Mouse (Mus musculus): ENCODE results near the gene Eef1a2.

Eef1a2 gene

DNA sequence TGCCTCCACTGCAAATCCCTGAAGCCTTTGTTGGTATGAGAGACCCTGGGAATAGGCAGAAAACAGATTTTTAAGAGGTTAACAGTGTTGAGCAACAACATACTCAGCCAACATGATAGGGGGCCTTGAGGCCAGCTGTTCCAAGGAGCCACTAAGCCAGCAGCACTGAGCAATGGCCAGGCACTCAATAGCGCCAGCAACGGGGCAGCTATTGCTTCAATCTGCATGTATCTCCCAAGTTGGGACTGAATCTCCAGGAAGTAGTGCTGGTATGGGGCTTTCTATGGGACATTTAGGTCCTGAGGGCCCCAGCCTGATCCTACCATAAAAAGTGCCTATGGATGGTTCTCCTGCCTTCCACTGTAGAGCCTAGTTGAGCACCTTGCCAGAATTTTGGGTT is 1.7 kb upstream of the Eef1a2 start:
- in situ Hi-C loops (cut with MboI, MseI) = no loop called here

DNA sequence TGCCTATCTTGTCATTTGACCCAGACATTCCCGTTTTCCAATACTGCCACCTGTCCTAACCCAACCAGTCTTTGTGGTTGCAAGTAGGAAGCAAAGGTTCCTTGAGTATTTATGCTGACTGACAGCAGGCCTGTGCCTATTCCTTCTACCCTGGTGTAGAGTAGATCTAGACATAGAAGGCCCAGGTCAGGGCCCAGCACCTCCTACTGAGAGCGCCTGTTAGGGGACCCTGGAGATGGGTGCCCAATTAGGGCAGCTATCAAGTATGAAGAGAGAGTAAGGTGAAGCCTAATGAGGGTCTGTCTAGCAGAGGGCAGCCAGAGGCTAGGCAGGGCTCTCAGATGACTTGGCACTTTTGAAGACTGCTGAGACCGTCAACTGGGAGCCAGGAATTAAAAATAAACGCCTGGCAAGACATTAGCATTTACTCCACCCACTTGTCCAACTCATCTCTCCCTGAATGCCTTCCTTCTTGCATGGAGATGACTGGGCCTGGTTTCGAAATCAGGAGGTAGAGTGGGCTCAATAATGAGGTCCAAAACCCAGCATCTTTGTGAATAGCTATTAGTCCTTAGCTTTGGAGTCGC is 995 bp upstream of the Eef1a2 start:
- in situ Hi-C loops (cut with MboI, MseI) = no loop called here

DNA sequence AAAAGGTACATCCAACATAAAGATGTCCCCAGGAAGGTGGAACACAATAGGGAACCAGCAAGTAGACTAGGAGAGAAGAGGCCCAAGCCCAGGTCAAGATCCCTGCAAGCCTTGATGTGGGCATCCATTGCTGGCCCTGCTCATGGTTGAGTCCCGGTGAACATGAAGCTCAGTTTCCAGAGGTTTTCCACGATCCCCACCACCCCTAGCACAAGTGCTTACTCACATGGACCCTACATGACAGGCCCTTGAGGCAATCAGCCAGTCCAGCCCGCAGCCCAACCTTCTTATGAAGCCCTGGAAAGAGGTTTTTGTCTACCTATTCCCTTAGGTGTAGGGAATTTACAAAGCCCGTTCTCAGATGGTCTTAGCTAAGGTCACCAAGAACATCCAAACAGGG is 366 bp upstream of the Eef1a2 start:
- in situ Hi-C loops (cut with MboI, MseI) = no loop called here

DNA sequence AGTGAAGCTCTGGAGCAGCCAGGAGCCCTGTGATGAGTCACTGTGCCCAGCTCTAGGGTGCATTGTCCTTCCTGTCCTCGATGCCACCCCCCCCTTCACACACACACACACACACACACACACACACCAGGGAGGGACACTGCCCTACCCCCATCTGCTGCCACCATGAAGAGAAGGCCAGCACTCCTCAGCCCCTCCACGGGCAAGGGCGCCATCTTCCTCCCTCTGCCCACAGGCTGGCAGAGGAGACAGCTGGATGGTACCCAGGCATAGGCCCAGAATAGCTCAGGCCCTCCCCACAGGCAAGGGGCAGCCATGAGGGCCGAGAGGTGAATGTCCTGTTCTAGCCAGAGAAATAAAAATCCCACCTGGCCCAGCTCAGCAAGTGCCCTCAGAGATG is 1.0 kb downstream of the Eef1a2 start:
- in situ Hi-C loops (cut with MboI, MseI) = no loop called here

DNA sequence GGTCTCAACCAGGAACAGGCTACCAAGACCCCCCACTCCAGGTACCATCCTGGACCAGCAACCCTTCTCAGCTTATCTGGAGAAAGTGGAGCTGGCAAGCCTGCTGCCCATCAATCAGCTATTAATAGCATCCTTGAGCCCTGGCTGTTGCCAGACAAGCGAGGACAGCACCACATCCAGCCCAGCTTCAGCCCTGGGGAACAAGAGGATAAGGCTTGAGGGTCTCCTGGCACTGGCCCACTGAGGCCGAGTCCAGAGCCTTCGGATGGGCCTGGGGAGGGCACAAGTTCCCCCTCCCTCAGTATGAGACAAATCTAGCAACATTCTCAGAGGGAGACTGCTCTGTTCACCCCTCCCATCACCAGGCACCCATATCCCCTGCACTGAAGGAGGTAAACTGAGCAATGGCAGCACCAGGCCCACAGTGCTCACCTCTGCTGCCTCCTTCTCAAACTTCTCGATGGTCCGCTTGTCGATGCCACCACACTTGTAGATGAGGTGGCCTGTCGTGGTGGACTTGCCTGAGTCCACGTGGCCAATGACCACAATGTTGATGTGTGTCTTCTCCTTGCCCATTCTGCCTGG is 1.9 kb downstream of the Eef1a2 start:
- in situ Hi-C loops (cut with MboI, MseI) = no loop called here

DNA sequence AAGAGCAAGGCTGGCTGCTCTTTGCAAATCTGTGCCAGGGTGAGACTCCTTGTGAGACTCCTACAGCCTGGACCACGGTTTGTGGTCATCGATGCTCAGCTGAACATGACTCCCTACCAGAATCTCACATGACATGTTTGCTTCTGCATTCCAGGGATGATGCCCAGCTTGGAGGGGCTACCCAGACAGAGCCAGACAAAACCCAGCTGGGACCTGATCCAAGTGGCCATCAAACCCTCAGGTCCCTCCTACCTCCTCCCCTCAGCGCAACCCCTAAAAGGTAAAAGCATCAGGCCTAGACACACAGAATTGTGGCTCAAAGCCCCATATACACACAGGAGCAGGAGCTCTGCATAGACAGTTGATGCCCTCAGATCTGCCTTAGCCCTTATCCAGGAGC is 2.5 kb downstream of the Eef1a2 start:
- in situ Hi-C loops (cut with MboI, MseI) = no loop called here

DNA sequence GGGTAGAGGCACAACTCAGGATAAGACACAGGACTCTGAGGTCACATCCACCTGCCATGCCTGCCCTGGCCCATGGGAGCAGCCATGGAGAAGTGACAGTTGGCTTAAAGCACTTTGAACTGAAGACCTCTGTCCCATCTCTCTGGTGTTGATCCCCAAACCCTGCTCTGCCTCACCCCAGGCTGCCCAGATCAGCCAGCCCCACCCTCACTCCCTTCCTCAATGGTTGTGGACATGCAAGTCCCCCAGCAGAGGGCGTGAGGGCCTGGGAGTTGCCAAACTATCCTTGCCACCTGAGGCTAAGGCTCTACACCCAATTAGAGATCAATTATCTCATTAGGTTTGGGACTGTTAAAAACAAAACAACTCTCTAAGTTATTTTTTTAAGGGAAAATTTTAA is 3.0 kb downstream of the Eef1a2 start:
- in situ Hi-C loops (cut with MboI, MseI) = no loop called here

DNA sequence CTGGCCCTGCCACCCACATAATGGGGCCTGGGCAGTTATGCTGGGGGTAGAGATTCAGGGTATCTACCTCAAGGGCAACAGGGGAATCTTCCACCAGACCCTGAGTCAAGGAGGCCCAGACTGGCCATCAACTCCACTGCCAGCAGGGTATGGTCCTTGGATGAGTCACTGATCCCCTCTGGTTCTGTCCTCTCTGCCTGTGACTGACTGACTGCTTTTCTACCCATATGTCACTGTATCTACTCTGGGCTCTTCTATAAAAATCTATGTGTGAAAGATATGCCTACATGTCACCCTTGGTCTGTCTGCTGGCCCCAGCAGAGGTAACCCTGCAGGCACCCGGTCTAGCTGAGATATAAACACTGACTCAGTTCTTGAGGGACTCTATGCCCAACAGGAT is 3.7 kb downstream of the Eef1a2 start:
- in situ Hi-C loops (cut with MboI, MseI) = no loop called here

DNA sequence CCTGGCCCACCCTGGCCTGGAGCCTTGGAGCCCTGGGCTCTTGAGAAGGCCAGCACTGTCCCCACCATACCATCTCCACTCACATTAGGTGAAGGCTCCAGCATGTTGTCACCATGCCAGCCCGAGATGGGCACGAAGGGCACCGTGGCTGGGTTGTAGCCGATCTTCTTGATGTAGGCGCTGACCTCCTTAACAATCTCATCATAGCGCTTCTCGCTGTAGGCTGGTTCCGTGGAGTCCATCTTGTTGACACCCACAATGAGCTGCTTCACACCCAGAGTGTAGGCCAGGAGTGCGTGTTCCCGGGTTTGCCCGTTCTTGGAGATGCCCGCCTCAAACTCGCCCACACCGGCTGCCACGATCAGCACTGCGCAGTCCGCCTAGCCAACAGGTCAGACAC is 4.1 kb downstream of the Eef1a2 start:
- in situ Hi-C loops (cut with MboI, MseI) = no loop called here

DNA sequence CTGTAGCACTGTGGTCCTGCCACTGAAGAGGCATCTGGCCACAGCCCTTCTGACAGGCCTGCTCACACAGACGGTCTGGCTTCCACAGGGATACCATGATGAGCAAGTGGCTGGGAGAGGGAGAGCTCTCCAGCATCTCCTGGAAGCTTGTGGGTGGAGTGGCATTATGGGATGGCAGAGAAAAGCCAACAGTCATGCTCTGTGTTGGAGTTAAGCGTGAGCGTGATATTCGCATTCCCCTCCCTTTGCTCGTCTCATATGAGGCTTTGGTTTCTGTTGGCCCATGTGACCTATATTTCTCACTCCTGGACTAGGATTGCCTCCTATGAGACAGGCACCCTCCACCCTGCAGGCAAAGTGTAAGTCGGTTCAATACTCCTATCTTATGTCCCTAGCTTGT is 6.5 kb downstream of the Eef1a2 start:
- in situ Hi-C loops (cut with MboI, MseI) = no loop called here

DNA sequence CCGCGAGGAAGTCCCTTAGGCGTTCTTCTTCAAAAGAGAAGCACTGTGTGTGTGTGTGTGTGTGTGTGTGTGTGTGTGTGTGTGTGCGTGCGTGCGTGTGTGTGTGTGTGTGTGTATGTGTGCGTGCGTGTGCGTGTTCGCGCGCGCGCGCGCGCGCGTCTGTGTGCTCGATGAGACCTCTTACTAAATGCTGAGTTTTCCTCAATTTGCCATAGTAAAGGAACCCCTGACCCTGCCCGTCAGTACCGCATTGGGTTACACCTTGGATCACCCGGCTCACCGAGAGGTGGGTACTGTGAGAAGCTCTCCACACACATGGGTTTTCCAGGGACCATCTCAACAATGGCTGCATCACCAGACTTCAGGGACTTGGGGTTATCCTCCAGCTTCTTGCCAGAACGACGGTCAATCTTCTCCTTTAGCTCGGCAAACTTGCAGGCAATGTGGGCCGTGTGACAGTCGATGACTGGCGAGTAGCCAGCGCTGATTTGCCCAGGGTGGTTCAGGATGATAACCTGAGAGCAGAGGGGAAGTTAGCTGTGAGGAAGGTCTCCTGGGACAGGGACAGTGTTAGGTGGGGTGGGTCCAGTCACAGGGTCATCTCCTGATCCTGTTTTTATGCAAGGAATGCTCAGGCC is 8.4 kb downstream of the Eef1a2 start:
- in situ Hi-C loops (cut with MboI, MseI) = no loop called here

DNA sequence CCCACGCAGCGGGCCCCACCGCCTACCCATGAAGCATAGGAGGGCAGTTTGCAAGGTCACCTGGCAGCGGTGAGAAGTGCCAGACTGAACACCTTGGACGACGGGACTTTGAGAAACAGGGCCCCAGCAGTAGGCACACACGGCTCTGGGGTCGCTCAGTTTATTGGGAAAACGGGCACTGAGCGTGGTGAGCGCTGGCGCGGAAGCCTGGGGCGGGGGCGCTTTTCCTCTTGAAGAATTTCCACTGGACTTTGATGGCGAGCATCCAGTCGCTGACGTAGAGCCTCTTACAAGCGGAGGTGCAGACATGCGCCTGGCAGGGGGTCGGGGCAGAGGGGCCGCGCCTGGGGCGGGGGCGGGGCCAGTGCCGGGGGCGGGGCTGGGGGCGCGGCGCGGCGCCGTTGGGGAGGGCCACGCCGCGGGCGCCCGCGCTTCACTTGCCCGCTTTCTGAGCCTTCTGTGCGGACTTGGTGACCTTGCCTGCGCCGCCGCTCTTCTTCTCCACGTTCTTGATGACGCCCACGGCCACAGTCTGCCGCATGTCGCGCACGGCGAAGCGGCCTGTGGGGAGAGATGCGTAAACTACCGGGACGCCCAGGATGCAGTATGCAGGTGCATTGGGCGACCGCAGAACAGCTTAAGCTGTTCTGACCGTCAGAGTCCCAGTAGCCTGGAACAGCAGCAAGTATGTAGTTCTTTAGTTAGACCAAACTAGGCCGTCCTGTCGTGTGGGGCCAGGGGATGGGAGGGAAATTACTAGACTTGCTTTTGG is 9.1 kb downstream of the Eef1a2 start:
- in situ Hi-C loops (cut with MboI, MseI) = no loop called here

DNA sequence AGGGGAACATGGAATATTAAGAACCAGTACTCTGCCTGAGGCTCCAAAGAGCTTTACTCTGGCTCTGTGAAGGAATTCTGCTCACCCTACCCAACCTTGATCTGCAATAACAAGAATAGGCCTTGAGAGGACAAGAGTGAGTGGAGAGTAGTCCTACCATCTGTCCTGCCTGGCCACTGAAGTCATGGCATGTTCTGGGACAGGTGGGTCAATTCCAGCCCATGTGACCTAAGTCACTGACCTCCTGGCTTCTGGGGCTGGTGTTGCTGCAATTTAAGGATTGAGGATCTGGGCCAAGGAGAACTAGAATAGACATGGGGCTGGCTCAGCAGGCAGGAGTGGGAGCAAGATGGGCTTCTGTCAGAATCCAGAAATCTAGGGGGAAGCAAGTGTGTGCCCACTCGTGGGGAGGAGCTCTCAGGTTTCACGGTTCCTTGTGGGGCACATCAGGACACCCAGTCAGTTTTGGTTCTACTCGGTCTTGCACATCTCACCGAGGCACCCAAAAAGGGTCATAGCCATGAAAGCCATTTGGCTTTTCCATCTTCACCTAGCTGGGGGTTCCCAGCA is 9.8 kb downstream of the Eef1a2 start:
- in situ Hi-C loops (cut with MboI, MseI) = no loop called here

DNA sequence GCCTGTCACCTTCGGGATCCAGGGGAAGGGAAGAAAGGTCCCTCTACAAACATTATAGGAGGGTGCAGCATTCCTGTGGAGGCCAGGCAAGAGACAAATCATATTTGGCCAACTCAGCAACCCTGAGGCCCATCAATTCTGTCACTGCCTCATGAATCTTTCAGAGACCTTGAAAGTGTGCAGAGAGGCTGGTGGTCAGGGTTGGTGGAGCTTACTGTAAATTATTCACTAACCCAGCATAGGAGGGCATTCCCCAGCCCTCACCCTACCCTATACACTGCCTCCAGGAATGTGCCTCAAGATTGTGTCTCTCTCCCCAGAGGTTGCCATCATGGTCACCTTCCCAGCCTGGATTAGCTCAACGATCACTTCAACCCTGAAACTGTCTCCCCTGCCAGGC is 12.1 kb downstream of the Eef1a2 start:
- in situ Hi-C loops (cut with MboI, MseI) = no loop called here

DNA sequence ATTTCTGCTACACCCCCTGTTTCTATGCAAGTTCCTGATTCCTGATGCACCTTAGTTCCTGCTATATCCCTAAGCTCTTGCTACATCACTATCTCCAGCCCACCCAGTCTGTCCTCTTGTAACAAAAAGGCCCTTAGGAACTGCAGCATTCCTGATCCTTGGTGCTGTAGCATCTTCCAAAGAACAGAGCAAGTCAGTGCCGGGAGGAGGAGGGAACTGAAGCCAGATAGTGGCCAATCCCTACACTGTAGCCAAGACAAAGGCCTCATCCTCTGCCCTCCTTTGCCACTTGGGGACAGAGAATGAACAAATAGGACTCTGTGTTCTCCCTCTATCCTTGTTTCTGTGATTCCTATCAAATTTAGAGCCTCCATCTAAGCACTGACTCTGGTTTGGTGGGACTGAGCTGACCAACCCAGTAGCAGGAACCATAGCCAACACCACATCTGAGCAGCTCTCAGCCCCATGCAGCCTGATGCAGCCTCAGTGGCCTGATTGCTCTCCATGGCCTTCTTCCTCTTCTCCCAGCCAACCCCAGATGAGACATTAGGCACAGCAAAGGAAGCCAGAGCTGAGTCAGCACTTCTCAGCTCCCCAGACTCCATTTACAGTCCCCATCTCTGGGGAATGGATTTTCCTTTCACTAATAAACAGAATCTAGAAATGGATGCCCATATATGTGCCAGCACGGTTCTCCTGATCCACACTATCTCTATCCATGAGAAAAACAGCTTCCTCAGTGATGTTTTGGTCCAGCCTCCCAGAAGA is 13.1 kb downstream of the Eef1a2 start:
- in situ Hi-C loops (cut with MboI, MseI) = no loop called here

DNA sequence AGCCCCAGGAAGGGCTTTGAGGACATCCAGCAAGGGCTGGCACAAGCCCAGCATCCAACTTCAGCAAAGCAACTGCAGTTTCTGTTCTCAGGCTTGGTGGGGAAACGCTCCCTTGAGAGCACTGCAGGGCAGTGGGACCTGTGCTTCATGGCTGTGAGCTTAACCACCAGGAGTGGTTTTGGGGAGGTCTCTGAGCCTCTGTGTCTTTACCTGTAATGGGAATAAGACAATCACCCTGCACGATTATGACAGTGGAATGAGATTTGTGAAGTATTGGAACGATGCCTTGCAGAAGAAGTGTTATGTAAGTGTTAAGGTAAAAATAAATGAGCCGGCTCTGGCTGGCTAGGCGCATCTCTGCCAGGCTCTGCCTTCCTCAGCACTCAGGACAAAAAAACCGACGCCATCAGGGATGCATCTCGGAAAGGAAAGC is 14.1 kb downstream of the Eef1a2 start:
- in situ Hi-C loops (cut with MboI, MseI) = no loop called here

DNA sequence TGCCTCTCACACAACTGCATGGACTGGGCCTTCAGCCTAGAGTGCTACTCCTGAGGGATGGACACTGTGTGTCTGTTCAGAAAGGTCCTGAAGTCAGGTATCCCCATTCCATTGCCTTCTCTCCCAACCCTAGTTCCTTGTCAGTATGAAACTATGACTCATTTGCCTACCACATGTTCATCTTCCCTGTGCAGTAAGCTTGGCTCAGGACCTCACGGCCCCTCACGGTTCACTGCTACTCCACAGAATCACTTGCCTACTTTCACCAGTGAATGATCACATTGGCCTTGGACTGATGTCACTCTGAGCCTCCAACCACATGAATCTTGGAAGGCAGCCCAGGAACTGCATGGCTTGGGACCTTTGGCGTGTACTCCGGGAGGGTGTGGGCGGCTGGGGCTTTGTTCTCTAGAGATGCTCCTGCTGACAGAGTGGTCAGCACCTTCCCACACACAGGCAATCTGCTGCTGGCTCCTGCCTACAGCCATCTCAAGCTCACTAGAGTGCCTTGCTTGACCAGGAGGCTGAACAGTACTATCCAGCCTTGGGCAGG is 17.1 kb downstream of the Eef1a2 start:
- in situ Hi-C loops (cut with MboI, MseI) = no loop called here

DNA sequence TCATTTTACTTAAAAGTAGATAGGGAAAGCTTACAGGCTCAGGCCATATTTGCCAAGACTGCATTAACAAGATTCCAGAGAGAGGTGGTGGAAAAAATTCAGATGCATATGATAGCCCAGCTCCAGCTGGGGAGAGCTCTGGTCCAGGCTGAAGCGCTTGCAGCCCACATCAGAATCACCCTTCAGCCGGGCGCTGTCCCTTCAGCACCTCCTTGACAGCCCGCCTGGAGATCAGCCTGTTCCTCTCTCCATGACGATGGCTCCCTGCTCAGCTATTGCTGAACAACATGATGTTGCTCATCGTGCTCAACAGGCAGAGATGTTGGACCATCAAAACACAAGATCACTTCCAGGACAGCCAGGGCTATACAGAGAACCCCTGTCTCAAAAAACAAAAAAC is 19.9 kb downstream of the Eef1a2 start:
- in situ Hi-C loops (cut with MboI, MseI) = no loop called here

DNA sequence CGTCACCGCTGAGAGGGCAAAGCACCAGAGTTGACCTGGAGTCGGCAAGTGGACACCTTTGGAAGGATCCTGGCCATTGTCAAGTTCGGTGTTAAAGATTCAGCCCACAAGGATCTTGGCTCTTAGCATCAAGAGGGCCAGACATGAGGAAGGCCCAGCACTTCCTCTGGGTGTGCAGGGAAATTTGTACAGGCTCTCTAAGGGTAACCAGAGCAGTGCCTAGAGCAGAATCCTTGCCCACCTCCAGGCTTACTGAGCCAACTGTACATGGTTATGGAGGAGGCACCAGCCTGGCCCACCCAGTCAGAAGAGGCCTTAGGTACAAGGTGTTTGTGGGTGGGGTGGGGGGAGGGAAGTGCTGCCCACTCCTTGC is 21.4 kb downstream of the Eef1a2 start:
- in situ Hi-C loops (cut with MboI, MseI) = no loop called here

DNA sequence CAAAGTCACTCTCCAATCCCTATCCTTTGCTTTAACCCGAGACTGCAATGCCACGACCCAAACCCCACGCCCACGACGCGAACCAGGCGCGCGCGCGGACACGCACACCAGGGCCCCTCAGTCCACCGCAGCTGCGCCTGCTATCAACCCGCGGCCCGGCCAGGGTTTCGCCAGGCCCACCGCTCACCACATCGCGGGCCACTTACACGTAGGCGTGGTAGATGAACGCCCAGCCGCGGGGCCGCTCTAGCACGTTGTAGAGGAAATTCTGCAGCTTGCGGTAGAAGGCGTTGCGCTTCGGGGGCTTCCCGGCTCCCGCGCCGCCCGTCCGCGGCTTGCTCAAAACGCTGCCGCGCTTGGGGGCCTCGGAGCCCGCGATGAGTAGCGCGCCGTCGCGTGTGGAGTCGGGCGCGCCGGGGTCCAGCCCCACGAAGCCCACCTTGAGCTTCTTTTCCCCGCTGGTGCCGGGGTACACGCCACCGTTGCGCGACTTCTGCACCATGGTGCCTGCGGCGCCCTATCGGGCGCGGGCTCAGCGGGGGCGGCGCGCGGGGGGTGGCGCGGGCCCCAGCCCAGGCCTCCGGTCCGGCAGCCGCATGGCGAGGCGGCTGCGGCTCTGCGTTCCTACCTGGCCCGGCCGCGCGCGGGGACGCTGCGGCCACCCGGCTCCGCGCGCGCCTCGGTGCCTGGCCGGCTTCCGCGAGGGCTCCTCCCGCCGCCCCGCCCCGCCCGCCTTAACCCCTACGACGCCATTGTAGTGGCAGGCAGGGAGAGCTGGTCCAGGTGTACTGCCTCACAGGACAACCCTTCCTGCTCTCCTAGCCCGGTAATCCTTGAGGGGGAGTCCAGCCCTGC is 22.0 kb downstream of the Eef1a2 start, which contains the start of gene Kcnq2:
Gene Kcnq2, minus strand, starts transcription at position 710 of the 855 bp plus-strand sequence.
- in situ Hi-C loops (cut with MboI, MseI) = no loop called here

All from regulatory T cell (primary cell).